Mouse (Mus musculus) CD4-positive naive resting alpha-beta T cell, adult 76 days (primary cell): ENCODE data around the gene Gck. TPM values are rescaled to one million over a fixed set of nuclear protein-coding genes. Genes with fewer than 3 reads are reported as not detected.

Source experiments
- total RNA-seq: library from RNA; stranded (reverse); gene quantifications from one replicate; pipeline ENCODE4 v1.2.4, GENCODE M21; 2023

Gck gene
- total RNA-seq = not detected

DNA sequence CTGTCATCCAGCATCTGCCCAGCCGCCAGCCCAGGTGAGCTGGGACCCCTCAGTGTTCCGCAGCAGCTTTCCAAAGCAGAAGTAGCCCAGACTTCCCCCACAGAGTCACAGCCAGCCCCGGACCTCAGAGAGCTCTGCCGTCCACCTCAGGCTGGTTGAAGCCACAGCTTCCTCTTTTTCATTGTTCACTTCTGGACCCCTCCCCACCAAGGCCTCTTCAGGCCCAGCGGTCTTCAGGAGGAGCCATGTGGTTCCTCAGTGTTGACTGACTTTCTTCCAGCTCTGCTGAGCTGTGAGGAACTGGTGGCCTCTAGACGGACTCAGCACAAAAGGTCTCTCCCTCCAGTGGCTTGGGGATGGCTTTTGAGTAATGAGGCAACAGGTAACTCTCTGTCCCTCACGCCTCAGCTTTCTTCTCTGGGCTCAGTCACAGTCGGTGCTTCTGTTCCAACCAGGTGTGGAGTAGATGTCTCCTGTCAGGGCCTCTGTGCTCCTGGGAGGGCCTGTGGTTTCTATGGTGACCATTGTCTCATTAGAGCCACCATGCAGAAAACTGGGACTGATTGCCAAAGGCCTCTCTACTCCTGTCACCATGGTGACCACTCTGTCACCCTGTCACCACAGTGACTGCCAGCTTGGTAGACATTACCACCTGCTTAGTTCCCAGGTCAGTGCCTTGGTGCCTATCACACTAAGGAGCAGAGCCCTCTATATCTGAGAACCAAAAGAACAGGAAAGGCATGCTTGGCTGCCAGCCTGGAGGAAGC, at the start of gene Gck:
Gene Gck, minus strand, starts transcription at position 496 of the 767 bp plus-strand sequence.

DNA sequence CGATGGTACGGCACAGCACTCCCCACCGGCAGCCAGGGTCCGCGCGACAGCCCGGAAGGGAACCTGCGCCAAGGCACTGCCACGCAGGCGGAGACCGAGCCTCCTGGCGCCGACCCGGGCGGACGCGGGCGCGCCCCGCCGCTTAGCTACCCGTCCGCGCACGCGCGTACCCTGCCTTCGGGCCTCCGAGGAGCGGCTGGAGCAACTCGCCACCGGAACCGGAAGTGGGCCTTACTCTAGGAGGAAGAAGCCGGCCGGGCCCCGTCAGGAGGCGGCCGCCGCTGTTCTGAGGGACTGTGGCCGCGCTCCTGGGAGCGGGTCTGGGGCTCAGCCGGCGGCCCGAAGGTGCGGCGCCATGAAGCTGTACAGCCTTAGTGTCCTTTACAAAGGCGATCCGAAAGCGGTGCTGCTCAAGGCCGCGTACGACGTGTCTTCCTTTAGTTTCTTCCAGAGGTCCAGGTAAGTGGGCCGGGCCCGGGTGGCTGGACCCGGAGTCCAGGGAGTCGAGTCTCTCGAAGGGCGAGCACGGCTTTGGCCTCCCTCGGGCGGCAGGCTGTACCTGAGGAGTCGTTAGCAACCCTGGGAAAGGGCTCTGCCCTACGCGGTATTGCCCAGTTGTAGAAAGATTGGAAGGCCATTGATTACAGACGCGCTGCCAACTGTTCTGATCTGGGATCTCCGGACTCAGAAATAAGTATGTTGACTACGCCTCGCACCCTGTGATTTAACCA, 5.8 kb upstream of the Gck start, which contains the start of gene Ykt6:
Gene Ykt6, plus strand, starts transcription at position 148 of the 731 bp plus-strand sequence.

DNA sequence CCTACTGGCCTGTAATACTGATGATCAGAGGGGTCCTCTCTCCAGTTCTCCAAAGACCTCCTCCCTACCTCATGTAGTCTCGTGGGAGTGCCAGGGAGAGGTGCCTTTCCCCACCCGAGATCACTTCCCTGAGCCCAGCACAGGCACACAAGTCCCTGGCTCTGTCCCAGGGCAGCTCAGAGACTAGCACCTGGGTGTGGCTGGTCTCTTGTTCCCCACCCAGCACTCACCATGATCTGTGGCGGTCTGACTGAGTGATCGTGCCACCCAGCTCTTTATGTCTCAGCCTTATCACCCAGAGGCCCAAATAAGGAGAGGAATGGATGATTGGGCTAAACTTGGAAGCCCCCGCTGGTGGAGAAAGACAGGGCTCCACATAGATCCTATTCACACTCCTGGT, 51.4 kb downstream of the Gck start, which contains the start of gene Myl7:
Gene Myl7, minus strand, starts transcription at position 252 of the 400 bp plus-strand sequence.

DNA sequence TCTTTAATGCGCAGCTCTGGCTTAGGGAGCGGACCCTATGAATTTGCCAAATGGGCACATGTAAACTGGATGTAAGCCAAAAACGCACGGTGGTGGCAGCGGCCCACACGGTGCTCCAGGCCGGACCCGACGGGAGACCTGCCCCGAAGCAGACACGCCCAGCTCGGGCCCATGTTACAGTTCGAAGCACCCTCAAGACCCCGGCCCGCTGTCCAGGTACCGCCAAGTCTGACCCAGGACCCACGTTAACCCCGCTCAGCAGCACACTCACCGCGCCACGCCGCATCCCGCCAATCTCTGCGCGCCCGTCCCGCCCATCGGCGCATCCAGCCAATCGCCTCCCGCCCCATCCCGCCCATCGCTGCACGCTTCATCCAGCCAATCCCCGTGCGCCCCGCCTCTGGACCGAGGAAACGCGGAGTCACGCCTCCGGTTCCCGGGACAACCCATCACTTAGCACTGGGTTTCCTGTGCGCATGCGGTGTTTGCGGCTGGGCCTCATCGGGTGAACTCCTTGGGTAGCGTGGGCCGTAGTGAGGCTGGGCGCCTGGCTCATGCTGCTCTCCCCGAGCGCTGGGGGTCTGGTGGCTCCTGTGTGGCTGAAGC, 71.9 kb downstream of the Gck start, which contains the start of gene Pold2:
Gene Pold2, minus strand, starts transcription at position 372 of the 606 bp plus-strand sequence.

DNA sequence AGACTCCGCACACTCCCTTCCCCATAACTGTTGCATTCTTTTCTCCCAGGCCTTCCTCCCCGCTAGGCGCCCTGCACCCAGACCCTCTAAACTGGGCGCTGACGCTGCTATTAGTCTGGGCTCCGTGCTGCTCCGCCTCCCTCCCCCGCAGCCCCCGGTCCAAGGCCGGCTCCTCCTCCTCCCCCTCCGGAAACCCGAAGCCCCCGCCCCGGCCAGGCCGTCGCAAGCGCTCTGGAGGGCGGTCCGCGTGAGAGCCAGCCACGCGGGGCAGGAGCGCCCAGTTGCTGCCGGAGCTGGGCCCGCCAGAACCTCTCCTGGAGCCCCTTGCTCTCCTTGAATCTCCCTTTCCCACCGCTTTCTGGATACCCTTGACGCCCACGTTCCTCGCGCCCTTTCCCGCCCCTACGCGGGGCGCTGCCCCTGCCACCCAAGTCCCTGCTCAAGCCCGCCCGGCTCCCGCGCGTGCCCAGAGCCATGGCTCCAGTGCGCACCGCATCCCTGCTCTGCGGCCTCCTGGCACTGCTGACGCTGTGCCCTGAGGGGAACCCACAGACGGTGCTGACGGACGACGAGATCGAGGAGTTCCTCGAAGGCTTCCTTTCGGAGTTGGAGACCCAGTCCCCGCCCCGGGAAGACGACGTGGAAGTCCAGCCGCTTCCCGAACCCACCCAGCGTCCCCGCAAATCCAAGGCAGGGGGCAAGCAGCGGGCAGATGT, 88.0 kb downstream of the Gck start, which contains the start of gene Aebp1:
Gene Aebp1, plus strand, starts transcription at position 270 of the 716 bp plus-strand sequence.

Other genes starting within 250 kb of the Gck start
- 55.9 TPM for gene Mrps24, start 234.4 kb downstream of the Gck start, total RNA-seq
- 34.1 TPM for gene Urgcp, start 187.7 kb downstream of the Gck start, total RNA-seq
- 118 TPM for gene Dbnl, start 161.6 kb downstream of the Gck start, total RNA-seq
- not detected for gene Pgam2, start 146.3 kb downstream of the Gck start, total RNA-seq
- 36.3 TPM for gene Polm, start 112.1 kb downstream of the Gck start, total RNA-seq
- gene Aebp1, start 88.1 kb downstream of the Gck start, total RNA-seq = 0.35 TPM
- 61.0 TPM for gene Pold2, start 71.8 kb downstream of the Gck start, total RNA-seq
- not detected for gene Myl7, start 51.3 kb downstream of the Gck start, total RNA-seq
- gene Ykt6, start 5.6 kb upstream of the Gck start, total RNA-seq = 59.6 TPM
- 12.5 TPM for gene Camk2b, start 116.3 kb upstream of the Gck start, total RNA-seq
- gene A730071L15Rik, start 249.9 kb upstream of the Gck start, total RNA-seq = 0.47 TPM